Mouse (Mus musculus) T-helper 1 cell (primary cell): ENCODE data around the gene Sfmbt2.

Experiments used
- in situ Hi-C: fragments of 300-600 bp; cut with MboI, MseI; formaldehyde crosslinking; loops from one replicate; pipeline ENCODE4 v1.15.1; 2025; ENCODE audit warnings: high pct_unique_total_duplicates

Sfmbt2 gene

DNA sequence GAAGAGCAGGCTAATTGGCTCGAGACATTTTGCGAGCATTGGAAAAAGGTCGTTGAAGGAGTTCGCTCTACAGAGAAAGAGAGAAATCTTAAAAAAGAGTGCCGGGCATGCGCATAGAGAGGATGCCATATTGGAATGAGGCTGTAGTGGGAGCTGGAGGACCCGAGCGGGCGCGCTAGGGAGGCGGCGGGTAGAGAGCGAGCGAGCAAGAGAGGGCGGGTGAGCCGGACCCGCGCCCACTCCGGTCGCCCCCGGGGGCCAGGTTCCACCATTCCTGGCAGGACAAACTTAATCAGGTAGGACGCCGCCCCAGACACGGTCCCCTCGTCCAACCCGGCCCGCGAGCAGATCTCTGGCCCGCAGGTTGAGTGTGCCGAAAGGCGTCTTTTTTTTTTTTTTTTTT lies 2.0 kb downstream of the Sfmbt2 start:
- in situ Hi-C loops = no loop called here

DNA sequence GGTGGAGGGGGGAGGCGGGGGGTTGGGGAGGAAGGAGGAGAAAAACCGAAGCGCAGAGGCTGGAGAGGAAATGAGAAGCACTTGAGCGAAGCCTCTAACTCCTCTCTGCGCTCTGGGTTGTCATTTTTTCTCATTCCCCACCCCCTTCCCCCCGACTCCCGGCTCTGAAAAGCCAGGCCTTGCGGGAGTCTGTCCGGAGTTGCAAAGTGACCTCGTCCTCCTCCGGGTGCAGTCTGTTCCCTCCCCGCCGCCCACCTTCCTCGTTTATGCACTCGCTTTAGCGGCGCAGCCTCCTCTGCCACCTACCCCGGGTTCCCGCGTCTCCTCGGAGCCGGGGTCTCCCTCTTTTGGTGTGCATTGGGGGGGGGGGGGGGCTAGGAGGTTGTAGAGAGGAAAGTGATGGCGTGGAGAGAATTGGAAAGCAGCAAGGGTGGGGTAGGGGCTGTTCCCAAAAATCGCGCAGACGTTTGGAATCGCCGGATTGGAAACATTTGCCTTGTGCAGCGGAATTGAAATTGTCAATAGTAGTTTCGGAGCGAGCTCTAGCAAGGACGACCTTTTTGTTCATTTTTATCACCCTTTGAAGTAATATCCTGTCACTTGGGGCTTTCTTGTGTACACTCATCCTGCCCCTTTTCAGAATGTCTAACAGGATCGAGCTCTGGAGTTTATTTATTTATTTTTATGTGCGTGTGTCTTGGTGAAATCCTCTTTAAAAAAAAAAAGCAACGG lies 2.6 kb downstream of the Sfmbt2 start:
- in situ Hi-C loops = no loop called here

DNA sequence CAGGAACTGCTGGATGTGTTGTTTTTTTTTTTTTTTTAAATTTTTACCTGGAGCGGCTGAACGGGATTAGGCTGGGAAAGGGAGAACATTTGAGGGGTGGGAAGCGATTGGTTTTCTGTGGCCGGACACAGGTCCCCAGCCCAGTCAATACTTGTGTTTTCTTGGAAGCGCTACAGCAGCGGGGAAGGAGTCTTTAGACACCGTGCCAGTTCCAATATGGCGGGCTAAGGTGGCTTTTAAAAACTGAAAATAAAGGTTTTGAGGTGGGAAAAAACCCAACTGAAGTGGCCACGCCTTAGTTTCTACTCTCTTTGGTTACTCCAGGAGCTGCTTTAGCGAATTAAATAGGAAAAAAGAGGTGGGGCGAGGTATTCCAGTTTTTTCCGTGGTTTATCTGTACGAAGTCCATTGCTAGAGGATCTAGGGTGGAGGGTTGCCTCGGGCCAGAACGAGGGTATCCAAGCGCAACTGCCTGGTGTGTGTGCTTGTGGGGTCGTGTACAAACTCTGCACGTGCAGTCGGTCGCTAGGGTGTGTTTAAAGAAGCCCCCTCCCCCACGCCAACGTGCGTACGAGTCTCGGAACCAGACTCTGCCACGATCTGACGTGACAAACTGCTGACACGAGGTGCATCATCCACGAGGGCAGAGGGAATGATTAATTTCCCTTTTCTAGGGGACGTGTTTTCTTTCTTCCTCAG lies 3.3 kb downstream of the Sfmbt2 start:
- in situ Hi-C loops = no loop called here

DNA sequence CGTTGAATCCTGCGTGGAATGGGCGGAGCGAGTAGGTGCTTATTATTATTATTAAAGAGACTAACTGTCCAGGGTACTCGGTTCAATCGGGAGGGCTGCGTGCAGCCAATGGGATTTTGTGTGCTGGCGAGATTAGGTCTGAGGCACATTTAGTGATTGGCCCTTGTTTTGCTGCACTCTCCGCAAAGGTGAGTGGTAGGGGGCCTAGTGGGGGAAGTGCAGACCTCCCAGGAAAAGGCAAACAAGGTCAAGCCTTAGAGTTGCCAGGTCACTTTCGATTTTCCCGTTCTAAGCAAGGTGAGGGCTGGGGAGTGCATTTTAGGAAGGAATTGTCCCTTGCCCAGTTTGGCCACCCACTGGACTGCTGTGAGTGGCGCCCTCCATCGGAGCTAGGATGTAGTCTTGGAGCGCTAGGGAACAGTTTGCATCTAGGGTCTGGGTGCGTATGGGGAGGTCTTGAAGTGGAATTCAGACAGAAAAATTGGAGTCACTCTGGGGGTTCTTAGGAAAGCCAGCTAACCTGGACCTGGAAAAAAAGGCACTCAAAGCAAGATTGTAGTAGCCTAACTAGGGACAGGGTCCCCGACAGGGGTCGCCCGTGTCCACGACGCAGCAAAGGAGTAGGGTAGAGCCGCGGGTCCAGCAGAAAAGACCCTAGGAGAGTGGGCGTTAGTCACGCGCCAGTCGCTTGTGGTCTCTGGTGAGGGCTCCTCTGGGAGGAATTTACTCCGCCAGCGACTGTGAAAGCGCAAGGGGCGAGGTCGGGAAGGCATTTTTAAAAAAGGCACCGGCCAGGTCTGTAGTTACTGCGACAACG lies 4.1 kb downstream of the Sfmbt2 start:
- in situ Hi-C loops = no loop called here

DNA sequence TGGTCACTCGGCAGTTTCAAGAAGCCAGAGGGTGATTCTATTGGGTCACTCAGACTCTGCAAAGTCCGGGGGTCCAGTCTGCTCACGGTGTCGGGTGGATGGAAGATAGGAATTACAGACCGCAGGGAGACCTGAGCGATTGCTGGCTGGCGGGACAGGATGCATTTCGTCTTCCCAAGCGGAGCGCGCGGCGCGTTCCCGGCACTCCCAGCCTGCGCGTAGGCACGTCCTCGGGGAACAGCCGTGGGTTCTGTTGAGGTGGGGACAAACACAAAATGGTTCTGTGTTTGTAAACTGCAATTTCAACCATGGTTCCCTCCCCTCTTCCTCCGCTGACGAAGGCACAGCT lies 4.7 kb downstream of the Sfmbt2 start:
- in situ Hi-C loops = no loop called here

DNA sequence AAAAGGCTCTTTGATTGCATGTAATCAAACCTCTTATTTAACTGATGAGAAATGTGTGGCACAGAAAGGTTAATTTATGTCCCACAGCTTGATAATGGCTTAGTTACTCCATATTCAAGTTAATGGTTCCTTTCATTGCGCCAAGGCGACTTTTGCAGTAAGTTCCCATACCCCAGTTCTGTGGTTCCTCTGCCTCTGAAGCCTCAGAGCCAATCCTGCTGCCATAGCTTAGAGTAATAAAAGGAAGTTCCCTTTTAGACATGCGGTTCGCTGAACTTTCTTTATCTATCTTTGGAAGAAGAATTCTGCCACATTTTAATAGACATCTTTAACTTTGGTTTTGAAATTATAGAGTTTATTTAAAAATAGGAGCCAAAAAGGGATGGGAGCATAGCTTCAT lies 19.7 kb downstream of the Sfmbt2 start:
- in situ Hi-C loops = no loop called here

DNA sequence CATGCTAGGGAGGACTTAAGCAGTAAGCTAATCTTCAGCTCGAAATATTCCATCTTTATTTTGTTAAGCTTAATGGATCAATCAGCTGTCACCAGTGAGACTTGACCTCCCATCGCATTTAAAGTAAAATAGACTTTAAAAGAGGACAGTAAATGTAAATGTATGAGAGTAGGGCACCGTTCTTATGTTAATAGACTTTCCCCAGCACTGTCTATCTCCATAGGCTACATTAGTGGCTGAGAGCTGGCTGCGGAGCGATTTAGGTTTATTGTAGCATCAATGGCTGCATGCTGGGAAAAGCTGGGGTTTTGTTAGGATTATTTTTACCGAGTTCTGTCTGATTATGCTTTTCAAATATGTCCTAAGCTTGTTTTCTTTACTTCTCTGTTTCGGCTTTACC lies 20.5 kb downstream of the Sfmbt2 start:
- in situ Hi-C loops = no loop called here

DNA sequence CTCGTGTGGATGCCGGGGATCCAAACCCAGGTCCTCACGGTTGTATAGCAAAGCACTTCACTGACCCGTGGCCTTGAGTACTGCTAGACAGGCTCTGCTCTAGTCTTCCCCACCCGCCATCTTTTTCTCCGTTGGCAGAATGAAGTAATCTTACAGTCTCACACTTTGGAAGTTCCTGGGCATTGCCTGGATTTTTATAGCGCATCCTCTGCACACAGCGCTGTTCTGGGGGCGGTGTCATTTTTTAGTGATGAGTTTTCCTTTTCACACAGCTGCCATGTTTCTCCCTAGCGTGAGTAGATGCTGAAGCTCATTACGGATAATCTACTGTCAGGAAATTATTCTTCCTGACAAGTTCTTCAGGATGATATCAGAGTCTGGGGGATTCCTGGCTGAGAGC lies 24.8 kb downstream of the Sfmbt2 start:
- in situ Hi-C loops = no loop called here

DNA sequence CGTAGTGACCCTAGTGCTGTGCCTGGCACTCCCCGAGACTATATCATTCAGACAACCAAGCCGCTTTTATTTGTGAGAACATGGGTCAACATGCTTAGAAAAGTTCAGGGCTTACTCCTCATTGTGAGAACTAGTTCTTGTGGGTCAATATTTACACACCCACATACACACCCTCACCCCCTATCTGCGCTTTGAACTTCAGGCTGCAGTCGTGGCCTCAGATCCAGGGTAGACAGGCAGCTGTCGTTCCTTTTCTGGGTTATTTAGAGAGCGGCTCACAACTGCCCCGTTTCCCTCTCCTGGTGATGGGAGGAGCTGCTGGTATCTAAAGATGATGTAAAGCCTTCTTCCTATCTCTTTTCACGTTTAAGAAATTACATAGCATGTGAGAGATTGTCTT lies 27.5 kb downstream of the Sfmbt2 start:
- in situ Hi-C loops = no loop called here

DNA sequence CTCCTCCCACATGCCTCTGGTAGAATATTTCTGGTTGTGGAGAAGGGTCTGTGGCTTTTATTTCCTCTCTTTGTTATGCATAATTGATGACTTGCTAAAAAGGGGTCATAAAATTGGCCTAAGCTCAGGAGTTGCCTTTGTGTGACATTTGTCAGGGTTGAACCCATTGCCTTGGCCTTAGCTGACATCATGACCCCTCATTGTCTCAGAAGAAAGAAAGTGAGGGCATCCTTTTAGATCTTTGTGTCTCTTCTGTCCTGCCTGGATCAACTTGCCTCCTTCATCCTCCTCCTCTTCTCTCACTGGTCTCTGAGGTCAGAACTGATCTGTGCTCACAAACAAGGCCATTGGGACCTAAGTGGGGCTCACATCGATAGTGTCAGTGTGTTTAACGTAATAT lies 35.8 kb downstream of the Sfmbt2 start:
- in situ Hi-C loops = no loop called here

DNA sequence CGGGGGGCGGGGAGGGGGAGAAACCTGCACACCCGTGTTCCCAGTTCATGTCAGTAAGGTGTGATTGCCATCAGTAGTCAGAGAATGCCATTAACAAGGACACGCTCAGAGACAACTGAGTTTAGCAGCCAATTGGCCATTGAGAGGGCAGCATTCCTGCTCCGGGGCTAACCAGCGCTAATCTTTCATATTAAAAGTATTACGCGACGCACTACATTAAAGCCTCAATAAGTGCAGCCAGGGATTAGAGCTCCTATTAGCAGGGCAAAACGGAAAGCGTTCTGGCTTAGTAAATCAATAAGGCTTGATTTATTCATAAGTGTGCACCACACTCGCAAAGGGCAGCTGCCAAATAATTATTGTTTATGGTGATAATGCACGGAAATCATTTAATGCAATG lies 39.1 kb downstream of the Sfmbt2 start:
- in situ Hi-C loops = no loop called here

DNA sequence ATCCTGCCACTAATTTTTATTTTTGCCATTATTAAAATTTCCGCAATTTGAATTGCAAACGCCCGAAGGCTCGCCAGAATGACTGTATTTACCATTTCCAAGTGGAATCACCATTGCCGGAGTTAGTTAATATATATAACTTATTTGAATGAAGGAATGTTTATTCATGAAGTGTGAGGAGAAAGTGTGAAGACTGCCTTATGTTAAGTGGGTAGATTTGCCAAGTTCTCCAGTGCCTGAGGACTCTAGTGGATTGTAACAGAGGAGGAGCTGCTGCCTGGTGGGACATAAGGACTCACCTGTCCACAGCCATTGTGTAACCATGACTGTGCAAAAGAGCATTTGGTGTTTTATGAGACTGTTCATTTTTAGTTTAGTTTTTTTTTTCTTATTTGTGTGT lies 39.8 kb downstream of the Sfmbt2 start:
- in situ Hi-C loops = no loop called here

DNA sequence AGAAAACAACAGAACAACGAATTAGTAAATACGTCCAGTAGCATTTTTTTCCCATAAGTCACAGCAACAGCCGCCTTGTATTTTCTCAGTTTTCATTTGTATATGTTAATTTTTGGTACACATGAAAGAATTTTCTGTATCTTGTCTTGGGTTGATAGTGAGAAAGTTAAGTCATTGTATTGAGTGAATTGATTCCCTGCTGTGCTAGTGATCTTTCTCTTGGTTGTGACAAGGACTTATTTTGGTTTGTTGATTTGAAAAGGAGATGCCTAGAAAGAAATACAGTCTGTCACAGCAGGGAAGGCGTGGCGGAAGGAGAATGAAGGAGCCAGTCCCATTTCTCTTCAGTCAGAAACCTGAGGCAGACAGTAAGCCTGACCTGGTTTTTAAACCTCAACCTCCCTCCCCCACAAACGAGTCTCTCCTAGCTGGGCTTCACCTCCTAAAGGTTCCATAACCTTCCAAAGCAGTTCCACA lies 50.7 kb downstream of the Sfmbt2 start:
- in situ Hi-C loops = no loop called here

DNA sequence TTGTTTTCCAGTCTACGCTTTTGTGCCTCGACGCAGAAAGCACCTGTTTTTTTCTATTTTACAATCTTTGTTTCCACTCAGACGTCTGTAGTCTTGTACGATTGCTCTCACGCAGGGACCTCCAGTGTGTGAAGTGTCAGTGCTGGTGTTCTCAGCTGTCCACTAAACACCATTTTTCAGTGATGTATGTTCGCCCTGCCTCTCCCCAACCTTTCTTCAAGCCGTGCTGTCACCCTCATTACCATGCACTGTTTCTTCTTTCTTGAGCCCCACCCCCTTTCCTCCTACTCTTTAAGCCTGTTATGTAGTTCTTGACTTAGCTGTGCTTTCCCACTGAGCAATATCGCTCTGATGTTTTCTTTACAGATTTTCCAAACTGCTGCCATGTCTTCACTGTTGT lies 67.0 kb downstream of the Sfmbt2 start:
- in situ Hi-C loops = no loop called here

DNA sequence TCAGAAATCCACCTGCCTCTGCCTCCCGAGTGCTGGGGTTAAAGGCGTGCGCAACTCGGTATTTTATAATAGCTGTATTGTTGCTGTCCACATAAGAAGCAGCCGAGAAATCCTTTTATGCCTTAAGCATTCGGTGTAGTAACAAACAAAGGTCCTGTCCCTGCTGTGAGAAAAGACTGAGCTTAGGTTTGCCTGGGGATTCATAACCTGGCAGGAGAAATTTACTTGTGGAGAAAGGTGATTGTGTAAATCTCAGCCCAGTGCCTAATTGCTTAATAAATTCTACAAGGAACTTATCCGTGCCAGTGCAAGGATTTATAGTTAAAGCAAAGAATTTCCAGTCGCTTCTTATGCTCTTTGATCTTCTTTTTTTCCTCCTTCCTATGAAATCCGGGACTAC lies 71.5 kb downstream of the Sfmbt2 start:
- in situ Hi-C loops = no loop called here

DNA sequence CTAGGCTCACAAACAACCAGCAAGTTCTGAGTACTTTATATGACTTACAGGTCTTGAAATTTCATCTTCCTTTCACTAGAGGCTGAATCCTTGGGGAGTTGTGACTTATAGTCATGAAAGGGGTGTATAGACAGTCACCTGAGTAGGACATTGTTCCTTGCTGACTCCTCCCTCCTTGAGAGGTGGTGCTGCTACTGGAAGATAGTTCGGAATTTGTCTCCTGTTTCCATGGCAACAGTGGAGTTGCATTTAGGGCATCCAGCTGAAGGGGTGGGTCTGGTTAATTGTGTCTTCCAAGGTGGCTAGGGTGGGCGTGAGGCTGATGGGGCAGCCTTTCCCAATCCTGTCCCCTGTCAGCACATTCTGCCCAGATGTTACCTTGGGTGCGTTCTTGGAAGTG lies 83.3 kb downstream of the Sfmbt2 start:
- in situ Hi-C loops = no loop called here

DNA sequence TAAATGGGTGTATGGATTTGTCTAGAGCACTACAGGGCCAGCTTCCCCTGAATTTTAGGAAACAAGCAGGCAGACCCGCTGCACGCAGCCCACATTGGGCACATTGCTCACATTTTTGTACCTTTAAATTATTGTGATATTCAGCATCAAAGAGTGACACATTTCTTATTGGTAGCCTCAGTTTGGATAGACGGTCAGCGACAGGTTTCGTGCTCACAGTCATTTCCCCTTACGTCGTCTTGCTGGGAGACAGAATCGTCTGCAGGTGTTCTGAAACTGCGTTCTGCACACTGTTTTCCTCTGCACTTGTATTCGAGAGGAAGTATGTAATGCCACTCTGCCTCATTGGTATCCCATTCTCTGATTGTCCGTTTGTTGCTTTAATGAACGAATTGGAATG lies 88.0 kb downstream of the Sfmbt2 start:
- in situ Hi-C loops = no loop called here

DNA sequence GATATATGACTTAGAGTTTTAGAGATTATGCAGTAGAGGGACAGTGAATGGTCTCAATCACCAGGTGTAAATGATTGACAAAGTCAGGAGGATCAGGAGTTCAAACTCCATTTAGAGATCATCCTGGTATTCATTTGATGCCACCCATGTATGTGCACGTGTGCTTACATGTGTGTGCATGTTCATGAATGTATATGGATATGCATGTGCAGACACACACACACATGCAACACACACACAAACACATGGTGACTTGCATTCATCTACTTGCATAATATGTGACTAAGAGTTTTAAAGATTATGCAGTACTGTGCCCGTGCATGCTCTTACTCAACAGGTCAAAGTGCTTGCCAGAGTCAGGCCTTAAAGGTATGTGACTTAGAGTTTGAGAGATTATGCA lies 146.2 kb downstream of the Sfmbt2 start:
- in situ Hi-C loops = no loop called here

DNA sequence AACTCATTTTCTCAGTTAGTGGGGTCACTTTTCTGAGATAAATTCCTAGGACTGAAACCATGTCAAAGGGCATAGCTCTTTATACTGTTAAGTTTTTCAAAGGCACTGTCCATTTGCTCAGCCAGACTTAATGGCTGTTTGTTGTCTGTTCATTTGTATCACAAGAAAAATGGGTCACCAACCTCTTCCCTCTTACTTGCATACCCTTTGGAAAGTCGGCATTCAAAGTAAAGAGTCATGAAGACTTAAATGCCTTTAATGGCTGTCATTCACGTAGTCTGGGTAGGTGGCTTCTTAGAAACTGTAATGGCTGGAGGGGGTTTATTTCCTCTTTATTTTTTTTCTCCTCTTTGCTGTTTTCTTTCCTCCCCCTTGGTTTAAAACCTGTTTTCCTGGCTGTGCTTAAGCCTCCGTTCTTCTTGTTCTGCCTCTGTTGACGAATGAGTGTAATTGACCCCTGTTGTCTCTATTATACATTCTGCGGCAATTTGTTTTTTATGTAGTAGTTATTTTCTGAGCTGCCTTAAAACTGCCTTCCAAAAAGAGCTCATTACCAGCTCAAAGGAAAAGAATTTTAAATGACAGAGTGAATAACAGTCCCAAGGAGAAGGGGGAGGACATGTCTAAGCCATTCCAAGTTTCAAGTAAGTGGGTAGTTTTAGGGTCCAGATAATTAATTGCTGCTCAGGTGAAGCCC lies 151.6 kb downstream of the Sfmbt2 start:
- in situ Hi-C loops = no loop called here

DNA sequence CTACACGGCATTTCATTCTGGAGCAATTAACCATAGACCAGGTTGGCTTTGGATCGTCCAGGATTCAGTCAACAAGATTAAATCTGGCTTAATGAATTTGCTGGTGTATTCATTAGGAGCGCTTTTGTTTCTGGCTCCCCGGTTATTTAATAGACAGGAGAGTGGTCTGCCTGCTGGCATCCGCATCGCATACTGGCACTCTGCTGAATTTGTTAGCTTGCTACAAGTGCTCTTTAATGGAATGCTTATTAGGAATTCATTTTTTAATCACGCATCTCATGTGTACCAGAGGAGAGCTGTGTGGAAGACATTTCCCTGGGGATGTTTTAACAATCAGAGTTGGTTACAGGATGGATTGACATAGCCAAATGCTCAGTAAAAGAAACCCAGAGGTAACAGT lies 155.3 kb downstream of the Sfmbt2 start:
- in situ Hi-C loops = no loop called here

DNA sequence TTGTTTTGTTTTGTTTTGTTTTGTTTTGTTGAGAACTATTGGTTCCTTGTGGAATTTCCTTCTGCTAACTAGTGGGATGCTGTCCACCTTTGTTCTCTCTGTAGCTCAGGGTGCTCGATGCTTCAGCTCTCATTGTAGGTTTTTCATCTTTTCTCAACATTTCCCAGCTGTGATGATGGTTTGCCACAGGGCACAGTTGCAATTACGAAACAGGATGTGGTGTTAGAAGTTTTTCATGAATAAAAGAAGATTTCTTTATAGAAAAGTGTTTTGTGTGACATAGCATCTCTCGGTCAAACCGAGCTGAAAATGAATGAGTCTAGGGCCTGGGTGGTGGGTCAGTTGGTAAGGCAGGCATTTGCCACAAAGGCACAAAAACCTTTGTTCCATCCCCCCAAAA lies 171.5 kb downstream of the Sfmbt2 start:
- in situ Hi-C loops = no loop called here

DNA sequence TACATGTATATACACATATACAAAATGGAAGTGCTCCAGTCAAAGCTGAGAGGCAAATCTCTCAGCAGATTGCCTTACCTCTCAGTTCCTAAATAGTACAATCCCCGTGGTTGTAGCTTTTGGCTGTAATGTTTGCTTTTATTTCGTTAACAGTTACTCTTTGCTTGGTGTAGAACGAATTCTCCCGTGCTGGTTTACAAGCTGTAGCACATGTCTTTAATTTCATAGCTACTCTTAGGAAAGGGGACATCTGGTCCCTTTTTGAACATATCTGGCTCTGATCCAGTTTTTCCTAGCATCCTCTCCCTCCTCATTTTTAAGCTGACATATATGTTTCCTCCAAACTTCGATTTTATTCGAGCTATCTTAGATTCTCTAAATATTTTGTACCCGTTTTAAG lies 172.1 kb downstream of the Sfmbt2 start:
- in situ Hi-C loops = no loop called here
